Mouse (Mus musculus): ENCODE data around the gene Adprh. TPM values are rescaled to one million over a fixed set of nuclear protein-coding genes. Genes with fewer than 3 reads are reported as not detected.
A peak's percentile ranks its signal among the peaks of the same experiment; 100 is the strongest.
"Not testable (repeated sequence)": the region's sequence is repeated elsewhere in the genome, so short reads cannot be mapped to it uniquely, and the experiment has no call there.

Gene Adprh
- 59.6 and 61.6 TPM in 2 replicates for polyA plus RNA-seq (2012; rRNA removed)

DNA sequence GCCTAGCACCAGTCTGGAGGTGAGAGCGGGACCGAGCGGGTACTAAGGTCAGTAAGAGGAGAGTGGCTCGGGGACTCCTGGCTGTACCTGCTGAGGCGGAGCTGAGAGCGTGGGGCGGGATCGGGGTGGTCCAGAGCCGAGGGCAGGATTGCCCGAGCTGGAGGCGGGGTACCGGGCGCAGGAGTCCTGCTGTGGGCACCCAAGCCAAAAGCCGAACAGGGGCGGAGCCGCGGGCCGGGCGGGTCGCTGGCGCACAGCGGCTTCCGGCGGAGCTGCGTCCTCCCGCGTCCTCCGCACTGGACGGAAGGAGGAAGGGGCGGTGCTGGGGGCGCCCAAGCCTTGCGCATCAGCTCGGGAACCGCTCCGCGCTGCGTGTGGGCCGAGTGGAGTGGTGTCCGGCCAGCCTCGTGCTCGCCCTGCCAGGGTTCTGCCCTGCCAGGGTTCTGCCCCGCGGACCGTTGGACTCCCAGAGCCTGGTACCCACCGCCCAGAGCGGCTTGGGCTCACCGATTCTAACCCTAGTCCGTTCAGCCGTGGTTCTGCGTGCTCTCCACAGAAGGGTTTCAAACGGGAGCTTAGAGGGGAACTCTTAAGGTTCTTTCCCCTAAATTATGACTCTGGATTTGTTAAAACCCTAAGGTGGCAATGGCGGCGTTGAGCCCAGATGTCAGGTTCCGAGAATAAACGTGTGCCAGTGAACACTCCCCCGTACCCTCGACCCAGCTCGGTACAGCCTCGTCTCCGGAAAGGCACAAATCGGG is at the start of gene Adprh:
TSS of gene Adprh (minus strand) at position 262 of the 761 bp plus-strand sequence.
- peak; percentile 75 to 91 for DNase-seq (ENCODE audit: extremely low spot score in 1 of 2, low spot score in 1 of 2)

DNA sequence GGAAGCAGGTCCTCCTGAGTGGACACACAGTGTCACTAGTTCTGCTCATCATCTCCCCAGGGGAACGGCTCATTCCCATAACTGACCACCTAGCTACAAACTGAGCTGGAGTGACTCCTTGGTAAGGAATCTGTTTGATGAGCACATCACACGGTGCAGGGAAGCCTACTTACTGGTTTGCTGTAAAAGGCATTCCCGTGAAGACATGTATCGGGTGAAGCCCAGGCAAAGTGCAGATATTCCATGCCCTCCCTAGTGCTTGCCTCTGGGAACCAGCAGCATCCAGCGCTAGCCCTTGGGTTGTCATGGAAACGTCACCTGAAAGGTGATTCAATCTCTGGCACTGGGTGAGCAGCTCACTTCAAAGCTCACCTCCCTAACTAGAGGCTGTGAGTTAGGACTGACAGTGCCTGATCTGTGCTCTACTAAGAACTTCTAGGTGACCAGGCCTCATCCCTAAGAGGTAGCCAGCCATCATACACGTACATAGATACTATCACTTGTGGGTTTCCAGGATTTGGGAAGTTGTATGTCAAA is 44.2 kb upstream of the Adprh start:
- DNase-seq (ENCODE audit: extremely low spot score in 1 of 2, low spot score in 1 of 2), result no peak

DNA sequence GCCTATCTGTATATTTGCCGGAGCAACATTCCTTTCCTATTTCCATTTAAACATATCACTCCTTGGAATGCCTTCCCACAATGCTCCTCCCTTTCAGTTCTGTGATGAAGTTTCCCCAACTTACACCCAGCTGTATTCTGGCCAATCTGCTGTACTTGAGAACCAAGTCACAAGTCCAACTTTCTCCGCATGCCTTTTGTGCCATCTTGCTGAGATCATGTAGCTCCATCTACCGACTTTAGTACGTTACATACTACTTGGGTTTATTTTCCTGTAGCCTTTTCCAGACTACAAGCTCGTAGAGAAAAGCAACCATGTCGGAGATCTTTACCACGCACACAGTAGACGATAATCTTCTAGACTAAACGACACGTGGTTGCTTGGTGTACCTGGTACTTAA is 41.4 kb upstream of the Adprh start:
- peak in 1 of 2 experiments; percentile 32 for DNase-seq (ENCODE audit: extremely low spot score in 1 of 2, low spot score in 1 of 2)

DNA sequence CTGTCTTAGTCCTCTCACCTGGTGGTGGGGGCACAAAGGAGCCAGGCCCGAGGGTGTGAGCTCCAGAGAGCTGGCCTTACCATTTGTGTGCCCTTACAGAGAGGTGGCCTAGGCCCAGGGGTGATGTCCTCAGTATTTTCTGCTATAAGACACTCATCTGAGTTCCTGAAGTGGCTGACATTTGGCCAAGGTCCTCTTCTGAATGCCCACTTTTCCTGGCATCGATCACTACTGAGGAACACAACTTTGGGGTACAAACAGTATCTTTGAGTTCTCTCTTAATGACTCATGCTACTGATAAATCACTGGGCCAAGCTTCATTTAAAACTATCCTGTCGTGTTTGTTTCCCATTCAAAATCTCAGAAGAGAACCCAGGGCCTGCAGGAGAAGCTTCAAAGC is 40.0 kb upstream of the Adprh start:
- no peak for DNase-seq (ENCODE audit: extremely low spot score in 1 of 2, low spot score in 1 of 2)

DNA sequence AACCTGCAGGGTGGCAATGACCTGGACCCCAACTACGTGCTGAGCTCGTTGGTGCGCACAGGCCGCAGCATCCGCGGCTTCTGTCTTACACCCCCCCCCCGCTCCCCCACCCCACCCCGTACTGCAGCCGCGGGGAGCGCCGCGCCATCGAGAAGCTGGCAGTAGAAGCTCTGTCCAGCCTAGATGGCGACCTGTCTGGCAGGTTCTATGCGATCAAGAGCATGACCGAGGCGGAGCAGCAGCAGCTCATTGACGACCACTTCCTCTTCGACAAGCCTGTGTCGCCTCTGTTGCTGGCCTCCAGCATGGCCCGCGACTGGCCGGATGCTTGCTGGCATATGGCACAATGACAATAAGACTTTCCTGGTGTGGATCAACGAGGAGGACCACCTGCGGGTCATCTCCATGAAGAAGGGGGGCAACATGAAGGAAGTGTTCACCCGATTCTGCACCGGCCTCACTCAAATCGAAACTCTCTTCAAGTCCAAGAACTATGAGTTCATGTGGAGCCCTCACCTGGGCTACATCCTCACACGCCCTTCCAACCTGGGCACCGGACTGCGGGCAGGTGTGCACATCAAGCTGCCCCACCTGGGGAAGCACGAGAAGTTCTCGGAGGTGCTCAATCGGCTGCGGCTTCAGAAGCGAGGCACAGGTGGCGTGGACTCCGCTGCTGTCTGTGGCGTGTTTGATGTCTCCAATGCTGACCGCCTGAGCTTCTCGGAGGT is 31.2 kb upstream of the Adprh start:
- no peak for DNase-seq (ENCODE audit: extremely low spot score in 1 of 2, low spot score in 1 of 2)

DNA sequence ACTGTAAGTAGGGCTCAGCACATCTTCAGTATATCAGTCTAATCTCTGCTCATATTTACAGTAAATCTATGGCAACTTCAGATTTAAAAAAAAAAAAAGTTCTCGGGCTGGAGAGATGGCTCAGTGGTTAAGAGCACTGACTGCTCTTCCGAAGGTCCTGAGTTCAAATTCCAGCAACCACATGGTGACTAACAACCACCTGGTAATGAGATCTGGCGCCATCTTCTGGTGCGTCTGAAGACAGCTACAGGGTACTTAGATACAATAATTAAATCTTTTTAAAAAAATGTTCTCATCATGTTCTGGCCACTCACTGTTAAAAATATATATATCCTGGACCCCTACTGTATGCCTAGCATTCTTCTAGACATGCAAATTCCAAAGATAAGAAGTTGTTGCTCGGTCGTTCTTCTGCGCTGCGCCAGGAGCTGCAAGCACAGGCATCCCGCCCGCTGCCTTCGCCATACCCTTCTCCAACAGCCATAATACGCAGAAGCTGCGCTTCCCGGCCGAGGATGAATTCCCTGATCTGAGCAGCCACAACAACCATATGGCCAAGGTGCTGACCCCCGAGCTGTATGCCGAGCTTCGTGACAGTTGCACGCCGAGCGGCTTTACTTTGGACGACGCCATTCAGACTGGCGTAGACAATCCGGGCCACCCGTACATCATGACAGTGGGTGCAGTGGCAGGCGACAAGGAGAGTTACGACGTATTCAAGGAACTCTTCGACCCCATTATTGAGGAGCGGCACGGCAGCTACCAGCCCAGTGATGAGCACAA is 30.5 kb upstream of the Adprh start:
- peak in 1 of 2 experiments; percentile 28 for DNase-seq (ENCODE audit: extremely low spot score in 1 of 2, low spot score in 1 of 2)

DNA sequence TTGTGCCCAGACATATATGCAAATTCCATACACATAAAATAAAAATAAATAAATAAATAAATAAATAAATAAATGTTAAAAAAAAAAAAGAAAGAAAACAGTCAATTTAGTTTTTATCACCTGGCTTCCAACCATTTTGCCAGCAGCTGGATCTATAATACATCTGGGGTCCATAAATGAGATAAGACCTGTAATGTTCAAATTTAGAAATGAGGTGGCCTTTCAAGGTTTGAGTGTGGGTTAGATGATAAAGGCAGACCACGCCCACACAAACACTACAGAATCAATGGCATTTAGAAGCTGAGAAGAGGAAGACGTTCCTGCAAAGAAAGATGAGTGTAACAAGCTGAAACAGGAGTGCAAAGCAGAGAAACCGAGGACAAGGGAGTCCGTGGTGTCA is 28.8 kb upstream of the Adprh start:
- no peak for DNase-seq (ENCODE audit: extremely low spot score in 1 of 2, low spot score in 1 of 2)

DNA sequence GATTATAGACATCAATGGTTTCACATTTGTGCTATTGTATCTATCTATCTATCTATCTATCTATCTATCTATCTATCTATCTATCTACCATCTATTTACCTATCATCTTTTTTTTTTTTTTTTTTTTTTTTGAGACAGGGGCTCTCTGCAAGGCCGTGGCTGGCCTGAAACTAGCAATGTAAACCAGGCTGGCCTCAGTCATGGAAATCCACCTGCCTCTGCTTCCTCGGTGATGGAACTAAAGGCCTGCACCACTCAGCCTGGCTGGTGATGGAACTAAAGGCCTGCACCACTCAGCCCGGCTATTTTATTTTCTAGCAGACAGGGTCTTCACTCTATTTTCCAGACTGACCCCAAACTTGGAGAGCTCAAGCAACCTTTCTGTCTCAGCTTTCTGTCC is 25.8 kb upstream of the Adprh start:
- no peak for DNase-seq (ENCODE audit: extremely low spot score in 1 of 2, low spot score in 1 of 2)

DNA sequence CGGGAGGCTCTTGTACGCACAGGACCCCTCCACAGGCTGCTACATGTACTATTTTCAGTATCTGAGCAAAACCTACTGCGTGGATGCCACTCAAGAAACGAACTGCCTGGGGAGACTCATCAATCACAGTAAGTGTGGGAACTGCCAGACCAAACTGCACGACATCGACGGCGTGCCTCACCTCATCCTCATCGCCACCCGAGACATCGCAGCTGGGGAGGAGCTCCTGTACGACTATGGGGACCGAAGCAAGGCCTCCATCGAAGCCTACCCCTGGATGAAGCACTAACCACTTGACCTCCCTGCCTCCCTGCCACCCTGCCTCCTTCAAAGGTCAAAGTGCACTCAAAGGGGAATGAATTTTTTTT is 24.7 kb upstream of the Adprh start:
- DNase-seq (ENCODE audit: extremely low spot score in 1 of 2, low spot score in 1 of 2), result not testable (repeated sequence)

DNA sequence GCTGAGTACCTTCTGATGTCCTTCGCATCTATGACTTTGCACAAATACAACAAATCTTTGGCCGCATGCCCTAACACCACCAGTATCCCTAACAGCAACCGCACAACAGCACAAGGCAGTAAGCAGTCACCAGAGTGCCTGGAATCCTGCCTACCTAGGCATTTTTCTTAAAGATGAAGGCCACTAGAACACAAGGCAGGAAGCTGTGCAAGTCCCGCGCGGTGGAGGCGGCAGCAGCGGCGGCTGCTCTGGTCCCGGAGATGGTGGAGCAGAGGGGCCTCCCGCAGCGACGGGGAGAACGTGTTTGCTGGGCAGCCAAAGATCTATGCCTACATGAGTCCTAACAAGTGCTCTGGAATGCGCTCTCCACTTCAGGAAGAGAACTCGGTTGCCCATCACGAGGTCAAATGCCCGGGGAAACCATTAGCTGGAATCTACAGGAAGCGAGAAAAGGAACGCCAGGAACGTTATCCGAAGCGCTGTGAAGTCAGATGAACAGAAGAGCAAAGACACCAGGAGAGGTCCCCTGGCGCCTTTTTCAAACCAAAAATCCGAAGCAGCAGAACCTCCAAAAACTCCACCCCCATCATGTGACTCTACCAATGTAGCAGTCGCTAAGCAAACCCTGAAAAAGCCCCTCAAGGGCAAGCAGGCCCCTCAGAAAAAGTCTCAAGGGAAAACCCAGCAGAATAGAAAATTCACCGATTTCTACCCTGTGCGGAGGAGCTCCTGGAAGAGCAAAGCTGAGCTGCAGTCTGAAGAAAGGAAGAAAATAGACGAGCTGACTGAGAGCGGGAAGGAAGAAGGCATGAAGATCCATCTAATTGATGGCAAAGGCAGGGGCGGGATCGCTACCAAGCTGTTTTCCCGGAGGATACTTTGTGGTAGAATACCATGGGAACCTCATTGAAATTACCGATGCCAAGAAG is 24.1 kb upstream of the Adprh start:
- peak in 1 of 2 experiments; percentile 47 for DNase-seq (ENCODE audit: extremely low spot score in 1 of 2, low spot score in 1 of 2)

DNA sequence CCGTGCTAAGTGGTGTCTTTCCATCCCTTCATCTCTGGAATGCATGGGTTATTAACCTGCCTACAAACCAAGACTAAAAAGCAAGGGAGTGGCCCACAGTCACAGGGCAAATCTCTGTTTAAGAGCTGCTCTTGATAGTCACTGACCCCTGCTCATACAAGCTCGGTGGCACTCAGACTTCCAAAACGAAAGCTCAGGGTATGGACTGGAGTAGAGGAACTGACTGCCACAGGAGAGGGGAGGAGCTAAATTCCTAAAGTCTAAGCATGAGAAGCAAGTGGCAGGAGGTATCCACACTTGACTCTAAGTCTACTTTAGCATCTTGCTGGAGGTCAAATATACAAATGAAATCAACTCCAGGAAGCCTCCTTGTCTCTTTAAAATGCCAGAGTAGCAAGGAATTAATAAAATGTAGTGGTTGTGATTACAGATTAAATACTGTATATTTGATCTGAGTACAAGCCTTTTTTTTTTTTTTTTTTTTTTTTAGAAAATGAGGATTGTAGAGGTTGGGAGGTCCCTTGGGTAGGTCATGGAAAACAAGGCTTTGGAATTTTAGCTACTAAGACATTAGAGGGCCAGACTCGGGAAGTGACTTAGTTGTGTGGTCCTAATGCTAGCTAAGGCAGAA is 23.3 kb upstream of the Adprh start:
- DNase-seq (ENCODE audit: extremely low spot score in 1 of 2, low spot score in 1 of 2), result no peak

DNA sequence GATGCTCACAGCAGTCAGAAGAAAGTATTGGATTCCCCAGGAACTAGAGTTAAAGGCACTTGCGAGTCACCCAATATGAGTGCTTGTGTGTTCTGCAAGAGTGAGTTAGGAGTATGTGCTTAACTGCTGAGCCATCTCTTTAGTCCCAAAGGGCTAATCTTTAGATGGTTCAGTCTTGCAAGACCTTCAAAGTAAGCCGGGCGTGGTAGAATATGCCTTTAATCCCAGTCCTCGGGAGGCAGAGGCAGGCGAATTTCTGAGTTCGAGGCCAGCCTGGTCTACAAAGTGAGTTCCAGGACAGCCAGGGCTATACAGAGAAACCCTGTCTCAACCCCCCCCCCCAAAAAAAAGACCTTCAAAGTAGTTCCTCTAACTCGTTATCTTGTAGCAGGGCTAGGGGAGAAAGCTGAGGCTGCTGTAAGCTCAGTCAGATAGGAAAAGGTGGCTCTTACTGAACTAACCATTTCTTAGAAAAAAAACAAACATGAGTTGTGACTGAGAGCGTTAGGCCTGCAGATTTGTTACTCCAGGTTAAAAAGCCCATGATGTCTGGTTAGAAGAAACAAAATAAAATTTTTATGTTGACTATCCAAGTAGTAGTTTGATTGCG is 22.3 kb upstream of the Adprh start:
- no peak for DNase-seq (ENCODE audit: extremely low spot score in 1 of 2, low spot score in 1 of 2)

DNA sequence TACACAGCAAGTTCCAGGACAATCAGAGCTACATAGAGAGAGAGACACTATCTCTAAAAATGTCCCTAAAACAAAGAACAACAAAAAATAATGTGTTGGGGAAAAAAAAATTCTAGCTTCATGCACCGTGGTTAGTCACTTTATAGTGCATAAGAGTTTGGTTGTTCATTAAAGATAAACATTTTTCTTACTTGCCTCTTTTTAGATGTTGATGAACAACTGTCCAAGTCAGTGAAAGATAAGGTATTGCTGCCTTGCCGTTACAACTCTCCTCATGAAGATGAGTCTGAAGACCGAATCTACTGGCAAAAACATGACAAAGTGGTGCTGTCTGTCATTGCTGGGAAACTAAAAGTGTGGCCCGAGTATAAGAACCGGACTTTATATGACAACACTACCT is 21.2 kb upstream of the Adprh start:
- no peak for DNase-seq (ENCODE audit: extremely low spot score in 1 of 2, low spot score in 1 of 2)

DNA sequence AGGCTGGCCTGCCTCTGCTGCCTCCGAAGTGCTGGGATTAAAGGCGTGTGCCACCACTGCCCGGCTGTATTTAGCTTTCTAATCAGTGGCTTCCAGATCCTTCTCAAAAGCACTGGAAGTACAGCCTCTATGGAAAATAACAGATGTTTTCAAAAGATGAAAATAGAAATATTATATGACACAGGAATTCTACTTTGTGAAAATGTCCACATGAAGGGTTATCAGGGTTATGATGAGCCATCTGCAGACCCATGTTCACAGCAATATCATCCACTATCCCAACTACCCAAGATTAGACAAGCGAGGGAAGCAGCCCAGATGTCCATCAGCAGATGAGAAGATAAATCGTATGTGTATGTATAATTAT is 20.0 kb upstream of the Adprh start:
- DNase-seq (ENCODE audit: extremely low spot score in 1 of 2, low spot score in 1 of 2), result no peak

DNA sequence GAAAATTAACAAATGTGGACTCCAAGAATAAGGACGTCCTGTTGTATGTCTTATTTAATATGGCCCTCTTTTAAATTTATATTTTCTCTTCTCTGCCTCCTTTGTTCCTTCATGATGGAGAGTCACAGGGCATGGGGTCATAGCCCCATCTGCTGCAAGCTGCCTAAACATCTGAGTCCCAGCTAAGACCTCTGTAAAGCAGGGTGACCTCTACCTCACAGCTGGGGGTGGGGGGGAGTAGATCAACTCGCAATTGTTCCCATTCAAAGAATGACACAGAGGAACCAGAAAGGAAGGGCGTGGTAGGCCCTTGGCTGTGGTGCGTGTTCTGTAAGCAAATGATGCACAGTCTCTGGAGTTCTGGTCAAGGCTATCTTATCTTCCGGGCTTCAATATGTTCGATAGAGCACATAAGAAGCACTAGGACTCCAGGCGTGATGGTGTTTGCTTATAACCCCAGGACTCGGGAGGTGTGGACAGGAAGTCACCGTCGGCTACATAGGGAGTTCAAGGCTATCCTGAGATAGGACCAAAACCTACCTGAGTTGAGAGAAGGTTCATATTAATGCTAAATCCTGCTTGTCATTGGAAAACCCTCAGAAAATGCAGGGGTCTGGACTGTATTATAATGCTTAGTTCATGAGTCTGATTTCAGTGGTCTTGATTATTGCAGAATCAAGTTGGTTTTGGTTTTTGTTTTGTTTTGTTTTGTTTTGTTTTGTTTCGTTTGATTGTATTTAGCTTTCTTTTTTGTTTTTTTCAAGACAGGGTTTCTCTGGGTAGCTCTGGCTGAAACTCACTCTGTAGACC is 19.4 kb upstream of the Adprh start:
- DNase-seq (ENCODE audit: extremely low spot score in 1 of 2, low spot score in 1 of 2), result no peak

DNA sequence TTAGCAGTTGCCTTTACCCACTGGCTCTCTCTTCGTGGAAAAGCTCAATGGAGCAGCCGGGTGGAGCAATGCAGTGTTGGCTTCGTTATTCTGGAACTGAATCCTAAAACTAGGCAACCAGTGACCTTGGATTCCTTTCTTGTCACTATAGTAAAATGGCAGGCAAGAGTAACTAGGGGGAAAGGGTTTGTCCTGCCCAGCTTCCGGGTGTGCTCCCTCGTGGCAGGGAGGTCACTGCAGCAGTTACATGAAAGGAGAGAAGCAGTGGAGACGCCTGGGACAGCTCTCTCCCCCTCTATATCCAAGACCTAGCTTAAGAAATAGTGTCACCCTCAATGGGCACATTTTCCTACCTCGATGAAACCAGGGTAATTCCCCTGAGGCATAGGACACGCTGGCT is 16.9 kb upstream of the Adprh start:
- DNase-seq (ENCODE audit: extremely low spot score in 1 of 2, low spot score in 1 of 2), result no peak

DNA sequence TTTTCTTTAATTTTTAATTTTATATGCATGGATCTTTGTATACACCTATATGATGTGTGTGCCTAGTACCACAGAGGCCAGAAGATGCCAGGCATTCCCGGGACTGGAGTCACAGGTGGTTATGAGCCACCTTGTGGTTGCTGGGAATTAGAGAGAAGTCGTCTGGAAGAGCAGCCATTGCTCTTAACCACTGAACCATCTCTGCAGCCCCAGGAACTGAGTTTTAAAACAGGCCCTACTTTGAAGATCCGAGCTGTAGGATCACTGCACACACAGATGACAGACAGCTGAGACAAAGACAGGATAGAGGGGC is 16.2 kb upstream of the Adprh start:
- DNase-seq (ENCODE audit: extremely low spot score in 1 of 2, low spot score in 1 of 2), result no peak

DNA sequence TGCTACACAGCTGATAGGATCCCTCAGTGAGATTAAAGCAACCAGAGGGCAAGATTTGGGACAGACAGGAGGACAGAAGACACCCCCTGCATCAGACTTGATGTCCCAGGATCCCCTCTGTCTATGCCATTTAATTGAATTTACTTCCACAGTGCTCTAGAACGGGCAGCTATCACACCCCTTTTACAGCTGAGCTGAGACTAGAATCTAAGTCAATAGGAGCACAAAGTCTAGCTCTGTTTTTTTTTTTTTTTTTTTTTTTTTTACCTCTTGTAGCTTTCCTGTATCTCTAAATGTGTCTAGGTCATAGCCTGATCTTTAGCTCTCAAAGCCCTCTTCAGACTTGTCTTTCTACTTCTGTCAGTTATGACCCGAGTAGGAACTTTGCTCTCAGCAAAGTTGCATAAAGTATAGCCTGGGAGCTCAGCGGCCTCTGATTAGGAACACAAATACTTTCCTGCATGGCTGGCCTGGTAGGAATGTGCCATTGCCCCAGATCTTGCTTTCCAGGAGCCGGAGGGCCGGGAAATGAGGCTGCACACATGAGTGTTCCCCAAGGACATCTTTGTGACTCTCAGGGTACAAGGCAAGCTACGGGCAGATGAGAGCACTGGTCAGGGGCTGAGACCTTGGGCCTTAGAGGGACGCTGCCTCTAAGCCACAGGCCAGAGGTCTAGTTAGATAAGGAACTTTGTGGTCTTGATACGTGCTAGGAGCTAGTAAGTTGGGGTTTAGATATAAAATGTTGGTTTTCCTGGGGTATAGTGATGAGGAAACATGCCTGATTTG is 15.6 kb upstream of the Adprh start:
- no peak for DNase-seq (ENCODE audit: extremely low spot score in 1 of 2, low spot score in 1 of 2)
